Comparison of ENCODE assay signal across 8 mouse cellular contexts in the genomic region with DNA sequence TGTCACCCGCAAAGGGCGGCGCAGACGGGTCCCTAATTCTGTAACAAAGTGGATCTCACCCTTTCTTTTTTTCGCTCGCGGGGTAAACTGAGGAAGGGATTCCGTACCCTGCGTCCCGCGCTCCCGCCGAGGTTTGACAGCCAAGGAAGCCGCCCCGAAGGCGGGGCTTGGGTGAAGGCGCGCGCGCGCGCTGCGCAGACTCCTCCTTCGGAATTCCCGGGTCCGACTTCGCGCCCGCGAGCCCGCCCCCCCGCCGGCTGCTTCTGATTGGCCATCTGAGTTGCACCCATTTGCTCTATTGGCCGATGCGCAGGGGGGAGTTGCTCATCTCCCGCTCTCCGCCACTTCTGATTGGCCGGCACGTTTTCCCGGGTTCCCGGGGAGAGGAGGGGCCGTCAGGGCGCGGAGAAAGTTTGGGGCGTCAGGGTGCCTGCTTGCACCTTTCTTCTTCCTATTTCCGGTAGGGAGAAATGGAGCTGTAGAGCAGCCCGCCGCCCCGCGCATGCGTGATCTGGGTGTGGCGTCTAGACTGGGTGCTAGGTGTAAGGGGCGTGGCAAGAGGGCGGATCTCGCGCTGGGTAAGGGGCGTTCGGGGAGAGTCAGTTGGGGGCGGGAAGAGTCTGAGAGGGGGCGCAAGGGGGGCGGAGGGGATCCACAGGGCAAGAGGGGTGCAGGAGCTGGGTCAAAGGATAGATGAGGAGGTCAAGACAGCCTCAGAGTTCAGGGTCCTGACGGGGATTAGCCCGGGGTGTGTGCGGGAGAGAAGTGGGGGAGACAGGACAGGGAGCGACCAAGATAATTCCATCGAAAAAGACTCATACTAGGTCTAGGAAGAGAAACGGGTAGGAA. TPM values are rescaled to one million over a fixed set of nuclear protein-coding genes. Genes with fewer than 3 reads are reported as not detected.
DNase-seq lines count a peak whose midpoint lies in the region; ATAC-seq and TF ChIP-seq lines count a peak whose summit lies in the region.

A gene (minus strand): TSS at position 173 of the 849 bp plus-strand sequence.
A gene (plus strand): TSS at position 449 of the 849 bp plus-strand sequence.

- peaks cover 0 to 5% of the 10 kb centered on the region in 2 experiments; a peak in 2 of 4 replicates for H3K4me1 ChIP-seq in MEL (ENCODE audit: control insufficient read depth in 1 of 2, insufficient read depth in 2 of 2, low read length in 2 of 2)
- H3K4me1 ChIP-seq in cerebellum, adult 2 months (ENCODE audit: control insufficient read depth, insufficient read depth, low read length), result no peaks in the 10 kb centered on the region
- no peaks in the 10 kb centered on the region; the same call in 1 of the 2 replicates for H3K4me1 ChIP-seq in forebrain, postnatal 0 days (ENCODE audit: insufficient read depth)
- peaks cover 39% of the 10 kb centered on the region for H3K4me1 ChIP-seq in lung, embryonic 15.5 days

- peak within 1 kb of the TSS; percentile 88 for H3K4me2 ChIP-seq in forebrain, postnatal 0 days (ENCODE audit: low read depth)
- peak within 1 kb of the TSS; percentile 86 for H3K4me2 ChIP-seq in lung, embryonic 15.5 days

- H3K9ac ChIP-seq in MEL (ENCODE audit: control insufficient read depth, low read depth, low read length, poor library complexity, severe bottlenecking), result peak within 1 kb of the TSS; percentile 83
- peak within 1 kb of the TSS; percentile 55 for H3K9ac ChIP-seq in forebrain, postnatal 0 days
- peak within 1 kb of the TSS; percentile 62 for H3K9ac ChIP-seq in lung, embryonic 15.5 days

- peaks cover 2% of the 10 kb centered on the region; the same call in 1 of the 2 replicates for H3K79me2 ChIP-seq in MEL (ENCODE audit: control insufficient read depth, insufficient read depth, low read length, poor library complexity)

- ATAC-seq in forebrain, postnatal 0 days, result peak; percentile 95
- ATAC-seq in lung, embryonic 15.5 days (ENCODE audit: borderline replicate concordance, extremely low read depth, low FRiP score, low TSS enrichment), result peak; percentile 97

- TF ChIP-seq CTCF in MEL (IDR thresholded peaks at IDR 0.05 in 2 of 3, conservative IDR thresholded peaks at IDR 0.05 in 1 of 3; ENCODE audit: control insufficient read depth in 1 of 3, insufficient read depth in 1 of 3, low read depth in 2 of 3, low read length in 3 of 3, poor library complexity in 1 of 3, severe bottlenecking in 1 of 3), result no peak
- TF ChIP-seq CTCF in cerebellum, adult 2 months (IDR thresholded peaks at IDR 0.05; ENCODE audit: borderline replicate concordance, insufficient read depth, low read depth, low read length), result no peak
- peak; percentile 32; the same call in 1 of the 2 replicates for TF ChIP-seq CTCF in forebrain, postnatal 0 days (IDR thresholded peaks at IDR 0.05; ENCODE audit: low read depth)

- H3K9me3 ChIP-seq in MEL (replicated peaks; ENCODE audit: insufficient read depth, low read length), result no peaks in the 10 kb centered on the region
- H3K9me3 ChIP-seq in forebrain, postnatal 0 days (ENCODE audit: low read length), result no peaks in the 10 kb centered on the region
- no peaks in the 10 kb centered on the region for H3K9me3 ChIP-seq in lung, embryonic 15.5 days

- peak; percentile 49 to 52; a peak in 1 of 4 replicates for TF ChIP-seq POLR2A in MEL (IDR thresholded peaks at IDR 0.05; ENCODE audit: control insufficient read depth in 1 of 2, insufficient read depth in 1 of 2, low read depth in 1 of 2, low read length in 2 of 2, poor library complexity in 1 of 2)
- TF ChIP-seq POLR2A in cerebellum, adult 2 months (IDR thresholded peaks at IDR 0.05; ENCODE audit: borderline replicate concordance, insufficient read depth, low read length), result no peak

- peak within 1 kb of the TSS; percentile 69 to 79 for H3K4me3 ChIP-seq in MEL (ENCODE audit: control insufficient read depth in 1 of 2, insufficient read depth in 1 of 2, low read depth in 2 of 2, low read length in 2 of 2)
- H3K4me3 ChIP-seq in cerebellum, adult 2 months (replicated peaks; ENCODE audit: insufficient read depth, low read depth, low read length), result peak within 1 kb of the TSS; percentile 73
- peak within 1 kb of the TSS; percentile 53 for H3K4me3 ChIP-seq in forebrain, postnatal 0 days (ENCODE audit: low read depth, low read length)
- H3K4me3 ChIP-seq in lung, embryonic 15.5 days, result peak within 1 kb of the TSS; percentile 72

- H3K27ac ChIP-seq in MEL (ENCODE audit: control insufficient read depth, low read depth, low read length), result peak within 1 kb of the TSS; percentile 26
- no peak within 1 kb of the TSS for H3K27ac ChIP-seq in cerebellum, adult 2 months (ENCODE audit: insufficient read depth, low read length)
- H3K27ac ChIP-seq in forebrain, postnatal 0 days (ENCODE audit: low read depth, low read length), result no peak within 1 kb of the TSS
- H3K27ac ChIP-seq in lung, embryonic 15.5 days, result peak within 1 kb of the TSS; percentile 72

- TF ChIP-seq RAD21 in MEL (IDR thresholded peaks at IDR 0.05; ENCODE audit: low read depth, low read length), result no peak

- H3K27me3 ChIP-seq in MEL (ENCODE audit: control insufficient read depth in 1 of 2, insufficient read depth in 2 of 2, low read length in 2 of 2), result no peaks in the 10 kb centered on the region
- H3K27me3 ChIP-seq in cerebellum, adult 2 months (ENCODE audit: control insufficient read depth, insufficient read depth, low read length), result no peaks in the 10 kb centered on the region
- H3K27me3 ChIP-seq in forebrain, postnatal 0 days (ENCODE audit: insufficient read depth, low read length), result no peaks in the 10 kb centered on the region
- H3K27me3 ChIP-seq in lung, embryonic 15.5 days, result no peaks in the 10 kb centered on the region

- no peak for TF ChIP-seq EP300 in MEL (IDR thresholded peaks at IDR 0.05; ENCODE audit: low read depth in 1 of 2, low read length in 2 of 2)

- under 1% methylated on average over 67 of the region's 67 CpGs for WGBS in cerebellum, adult 2 months
- 3% methylated on average over 66 of the region's 67 CpGs for WGBS in forebrain, postnatal 0 days
- WGBS in lung, embryonic 15.5 days, result 1% methylated on average over 64 of the region's 67 CpGs

- no peaks in the 10 kb centered on the region for H3K36me3 ChIP-seq in MEL (ENCODE audit: control insufficient read depth in 1 of 2, insufficient read depth in 2 of 2, low read length in 2 of 2)
- no peaks in the 10 kb centered on the region for H3K36me3 ChIP-seq in forebrain, postnatal 0 days (ENCODE audit: insufficient read depth)
- peaks cover 19% of the 10 kb centered on the region; the same call in 1 of the 2 replicates for H3K36me3 ChIP-seq in lung, embryonic 15.5 days

- DNase-seq in MEL (ENCODE audit: low read depth, low spot score), result peak; percentile 99
- DNase-seq in cerebellum, adult 2 months, result peak; percentile 93 to 95
- DNase-seq in forebrain, postnatal 0 days, result peak; percentile 96
- peak; percentile 97 for DNase-seq in heart, postnatal 4 days
- DNase-seq in layer of hippocampus, adult 8-10 months (ENCODE audit: low spot score in 2 of 2), result peak; percentile 92 to 94
- peak; percentile 99 for DNase-seq in ovary, adult 18-20 months (ENCODE audit: low spot score)
- peak; percentile 96 for DNase-seq in thymus, postnatal 0 days (ENCODE audit: low spot score)

TF ChIP-seq in MEL, 35 proteins besides CTCF, POLR2A, EP300 and RAD21 (continues in another document):
- peak; percentile 59; the same call in 1 of the 2 replicates for TF ChIP-seq MXI1 (IDR thresholded peaks at IDR 0.05; ENCODE audit: low read depth, low read length)
- peak; percentile 70; the same call in 1 of the 2 replicates for TF ChIP-seq MAZ (IDR thresholded peaks at IDR 0.05; ENCODE audit: low read depth, low read length)
- peak; percentile 82; the same call in 1 of the 2 replicates for TF ChIP-seq SIN3A (IDR thresholded peaks at IDR 0.05; ENCODE audit: low read length)
- no peak for TF ChIP-seq POLR2AphosphoS2 (IDR thresholded peaks at IDR 0.05; ENCODE audit: low read length)
- peak; percentile 79 for TF ChIP-seq HCFC1 (IDR thresholded peaks at IDR 0.05; ENCODE audit: low read depth, low read length)
- peak; percentile 77 for TF ChIP-seq NRF1 (IDR thresholded peaks at IDR 0.05; ENCODE audit: insufficient read depth, low read depth, low read length, poor library complexity, severe bottlenecking)
- TF ChIP-seq NELFE (IDR thresholded peaks at IDR 0.05; ENCODE audit: low read depth, low read length), result peak; percentile 33
- TF ChIP-seq ELF1 (IDR thresholded peaks at IDR 0.05; ENCODE audit: low read depth, low read length), result peak; percentile 93
- TF ChIP-seq MYB (IDR thresholded peaks at IDR 0.05; ENCODE audit: low read depth, low read length), result no peak
- TF ChIP-seq MYC (IDR thresholded peaks at IDR 0.05; ENCODE audit: low read depth, low read length), result no peak
- TF ChIP-seq MAX (IDR thresholded peaks at IDR 0.05; ENCODE audit: low read length), result no peak; the same call in 1 of the 2 replicates
- peak; percentile 26; the same call in 1 of the 2 replicates for TF ChIP-seq CHD2 (IDR thresholded peaks at IDR 0.05; ENCODE audit: low read length)
- peak; percentile 95 for TF ChIP-seq E2F4 (IDR thresholded peaks at IDR 0.05; ENCODE audit: borderline replicate concordance, low read depth, low read length)

RNA-seq across cellular contexts. Expression of the first gene that starts in this region (rescaled TPM):
- total RNA-seq in MEL (2012; rRNA removed), result 16.6 and 20.3 TPM in 2 replicates
- polyA plus RNA-seq in MEL (2012; ENCODE audit: insufficient read depth in 1 of 2, insufficient read length in 2 of 2, low read depth in 1 of 2, low replicate concordance in 2 of 2, missing spikeins in 1 of 2), result 10 to 100 TPM in 1 of 2 experiments, not detected in 1; 25.7 TPM
- polyA plus RNA-seq in cerebellum, adult 2 months (2012; rRNA removed), result 5.7 and 6.7 TPM in 2 replicates
- total RNA-seq in forebrain, postnatal 0 days (2014; rRNA removed), result 10.7 and 20.8 TPM in 2 replicates
- polyA plus RNA-seq in forebrain, postnatal 0 days (2015; fragmentation: Nextera tagmentation; extraction: Ambion mirVana), result 10.8 and 11.8 TPM in 2 replicates
- 10 to 100 TPM; 41.1 to 44.2 TPM for total RNA-seq in heart, postnatal 4 days (2021)
- 1 to 10 TPM; 4.5 to 6.2 (median 5.2) TPM for total RNA-seq in layer of hippocampus, adult 8-10 months (2022)
- polyA plus RNA-seq in lung, embryonic 15.5 days (2015; fragmentation: Nextera tagmentation; extraction: Ambion mirVana), result 92.0 and 92.1 TPM in 2 replicates
- 75.9 and 80.4 TPM in 2 replicates for polyA plus RNA-seq in thymus, postnatal 0 days (2015; fragmentation: Nextera tagmentation; extraction: Ambion mirVana)

RNA-seq across cellular contexts. Expression of the second gene that starts in this region (rescaled TPM):
- 11.6 and 14.3 TPM in 2 replicates for total RNA-seq in MEL (2012; rRNA removed)
- polyA plus RNA-seq in MEL (2012; ENCODE audit: insufficient read depth in 1 of 2, insufficient read length in 2 of 2, low read depth in 1 of 2, low replicate concordance in 2 of 2, missing spikeins in 1 of 2), result 10 to 100 TPM in 1 of 2 experiments, not detected in 1; 21.7 TPM
- polyA plus RNA-seq in cerebellum, adult 2 months (2012; rRNA removed), result 6.5 and 9.6 TPM in 2 replicates
- 5.6 and 9.6 TPM in 2 replicates for total RNA-seq in forebrain, postnatal 0 days (2014; rRNA removed)
- polyA plus RNA-seq in forebrain, postnatal 0 days (2015; fragmentation: Nextera tagmentation; extraction: Ambion mirVana), result 2.5 and 3.2 TPM in 2 replicates
- 10 to 100 TPM; 11.0 to 12.5 TPM for total RNA-seq in heart, postnatal 4 days (2021)
- 10 to 100 TPM; 12.2 to 13.5 (median 12.9) TPM for total RNA-seq in layer of hippocampus, adult 8-10 months (2022)
- 21.2 and 23.3 TPM in 2 replicates for polyA plus RNA-seq in lung, embryonic 15.5 days (2015; fragmentation: Nextera tagmentation; extraction: Ambion mirVana)
- polyA plus RNA-seq in thymus, postnatal 0 days (2015; fragmentation: Nextera tagmentation; extraction: Ambion mirVana), result 8.7 and 9.8 TPM in 2 replicates

Comparison
In these comparisons a context has a peak if more than half of its experiments do, and no peak if none do; other contexts are left out.
1. H3K27ac ChIP-seq: peak in MEL (single experiment) and lung, embryonic 15.5 days (single experiment); none in cerebellum, adult 2 months (single experiment) and forebrain, postnatal 0 days (single experiment).
2. Peak in every context shown above with its lines, with median percentiles within 50 percentile points of each other: DNase-seq, H3K4me3 ChIP-seq and H3K9ac ChIP-seq.